Mouse (Mus musculus): ENCODE measurements around the gene Gm973. TPM values are rescaled to one million over a fixed set of nuclear protein-coding genes. Genes with fewer than 3 reads are reported as not detected.
A peak's percentile ranks its signal among the peaks of the same experiment; 100 is the strongest.

Gm973 gene
- polyA plus RNA-seq, 1 experiment from 2014 or later, result 1.3 TPM

GRCm38 (mm10) chr1:59673661-59674060, 157.6 kb downstream of the Gm973 start:
- WGBS, result 96% methylated on average over 2 of the region's 2 CpGs
- no peak overlapping the region for H3K4me3 ChIP-seq
- no peaks in the 10 kb centered on the region; the same call in 1 of the 2 replicates for H3K27me3 ChIP-seq (ENCODE audit: poor library complexity, severe bottlenecking)
- no peaks in the 10 kb centered on the region for H3K9me3 ChIP-seq
- peaks cover 22% of the 10 kb centered on the region for H3K36me3 ChIP-seq (replicated peaks)
- no peak overlapping the region for H3K27ac ChIP-seq
- H3K4me1 ChIP-seq, result peaks cover 18% of the 10 kb centered on the region
- DNase-seq (ENCODE audit: extremely low spot score, low spot score), result no peak

- peak overlapping the region; percentile 90 for H3K4me3 ChIP-seq
- H3K4me1 ChIP-seq, result peaks cover 24% of the 10 kb centered on the region
- H3K9me3 ChIP-seq, result no peaks in the 10 kb centered on the region
- DNase-seq (ENCODE audit: extremely low spot score, low spot score), result no peak
- H3K27ac ChIP-seq, result peak overlapping the region; percentile 85
- peaks cover 23% of the 10 kb centered on the region for H3K36me3 ChIP-seq (replicated peaks)
- 0 out of 2 replicates have a peak, but pooled peaks cover 10% of the 10 kb centered on the region for H3K27me3 ChIP-seq (ENCODE audit: poor library complexity, severe bottlenecking)
- 7% methylated on average over 11 of the region's 11 CpGs for WGBS
Measured at GRCm38 (mm10) chr1:59683926-59684818, 168.1 kb downstream of the Gm973 start.

- Histone ChIP-seq H3K27ac (peak within 1 kb of the TSS; percentile 97), H3K4me1 (peaks cover 24% of the 10 kb centered on the region), H3K27me3 (ENCODE audit: poor library complexity, severe bottlenecking) (0 out of 2 replicates have a peak, but pooled peaks cover 10% of the 10 kb centered on the region), H3K36me3 (replicated peaks) (peaks cover 32% of the 10 kb centered on the region), H3K9me3 (no peaks in the 10 kb centered on the region), H3K4me3 (peak within 1 kb of the TSS; percentile 90)
- DNase-seq (ENCODE audit: extremely low spot score, low spot score), result peak; percentile 90
- under 1% methylated on average over 49 of the region's 49 CpGs for WGBS
Measured at GRCm38 (mm10) chr1:59684819-59685755, 169.0 kb downstream of the Gm973 start, which contains the start of gene Nop58. Gene Nop58, plus strand, starts transcription at chr1:59684971.

Other genes starting within 250 kb of the Gm973 start
- 9.4 and 9.6 TPM in 2 replicates for gene Fzd7, start 33.8 kb upstream of the Gm973 start, polyA plus RNA-seq (2016; fragmentation: Nextera tagmentation; extraction: Ambion mirVana)
- 560 and 574 TPM in 2 replicates for gene Sumo1, start 154.6 kb downstream of the Gm973 start, polyA plus RNA-seq (2016; fragmentation: Nextera tagmentation; extraction: Ambion mirVana)
- gene Nop58, start 168.7 kb downstream of the Gm973 start, polyA plus RNA-seq (2016; fragmentation: Nextera tagmentation; extraction: Ambion mirVana), result 355 and 367 TPM in 2 replicates
- gene Bmpr2, start 247.1 kb downstream of the Gm973 start, polyA plus RNA-seq (2016; fragmentation: Nextera tagmentation; extraction: Ambion mirVana), result 5.4 and 5.9 TPM in 2 replicates

Data from forebrain, embryonic 10.5 days (tissue).